Mouse (Mus musculus): ENCODE measurements around the gene Lrrc8d.

- no peak for TF ChIP-seq CTCF (IDR thresholded peaks at IDR 0.05; ENCODE audit: low read depth)
- no peak for TF ChIP-seq EP300 (IDR thresholded peaks at IDR 0.05; ENCODE audit: low read depth)
These were observed 121.6 kb downstream of the Lrrc8d start for GRCm38 (mm10) chr5:105821390-105821789.

All from heart, postnatal 0 days (tissue).